Mouse (Mus musculus): Measurements from ENCODE around the gene Epm2a.

DNA sequence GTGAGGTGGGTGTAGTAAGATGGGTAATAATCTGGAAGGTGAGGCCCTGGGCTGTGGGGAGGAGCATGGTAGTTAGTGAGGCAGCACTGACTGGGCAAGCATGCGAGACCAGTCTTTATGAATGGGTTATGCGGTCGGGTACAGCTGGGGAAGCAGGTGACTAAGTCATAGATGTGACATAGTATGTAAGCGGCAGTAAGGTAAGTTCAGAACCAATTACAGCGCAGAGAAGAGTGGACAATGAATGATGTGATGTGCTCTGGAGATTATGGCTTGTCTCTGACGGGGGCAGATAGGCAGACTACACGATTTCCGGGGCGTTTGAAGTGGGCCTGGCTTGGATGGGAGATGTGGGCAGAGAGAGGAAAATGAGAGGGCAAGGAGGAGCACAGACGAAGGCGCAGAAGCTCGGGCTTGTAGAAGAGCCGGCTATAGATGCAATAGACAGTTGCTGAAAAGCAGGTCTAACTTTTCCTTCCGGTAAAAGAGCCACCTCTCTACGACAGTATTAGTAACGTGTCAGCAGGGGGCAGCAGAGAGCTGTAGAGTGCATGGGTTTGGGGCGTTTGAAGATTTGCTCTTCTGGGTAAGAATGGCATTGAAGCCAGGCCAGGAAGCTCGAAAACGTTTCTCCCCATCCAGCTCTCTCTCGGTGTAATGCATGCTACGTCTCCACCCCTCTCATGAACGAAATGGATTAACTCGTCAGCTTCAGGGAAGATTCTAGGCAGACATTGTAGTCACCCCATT, 106.5 kb downstream of the Epm2a start:
- TF ChIP-seq POLR2A (IDR thresholded peaks at IDR 0.05; ENCODE audit: insufficient read depth, low read depth, low read length) (no peak), CTCF (IDR thresholded peaks at IDR 0.05) (peak; percentile 82), EP300 (IDR thresholded peaks at IDR 0.05; ENCODE audit: insufficient read depth, low read depth, low read length) (no peak)
